Mouse (Mus musculus) left cerebral cortex, postnatal 10 days (tissue): ENCODE results near the gene Ube2t. TPM values are rescaled to one million over a fixed set of nuclear protein-coding genes. Genes with fewer than 3 reads are reported as not detected.
A peak's percentile ranks its signal among the peaks of the same experiment; 100 is the strongest.

Experiments used
- DNase-seq, 2 experiments: peaks; one replicate each; pipeline ENCODE4 v3.0.0; 2021 to 2022; ENCODE audit warnings: low spot score in 2 of 2, mixed read lengths in 1 of 2; ENCODE audit errors: extremely low spot score in 1 of 2
- intact Hi-C: fragments of 180-260 bp; cut with DNase I; formaldehyde crosslinking; loops from one replicate; pipeline ENCODE4 v1.15.1; 2025
- total RNA-seq, 2 experiments: library from RNA; stranded (reverse); gene quantifications; 2 replicates each; pipeline ENCODE4 v1.2.3; 2021

Ube2t gene
- total RNA-seq, 2 experiments from 2014 or later: 2.9 to 3.7 TPM

DNA sequence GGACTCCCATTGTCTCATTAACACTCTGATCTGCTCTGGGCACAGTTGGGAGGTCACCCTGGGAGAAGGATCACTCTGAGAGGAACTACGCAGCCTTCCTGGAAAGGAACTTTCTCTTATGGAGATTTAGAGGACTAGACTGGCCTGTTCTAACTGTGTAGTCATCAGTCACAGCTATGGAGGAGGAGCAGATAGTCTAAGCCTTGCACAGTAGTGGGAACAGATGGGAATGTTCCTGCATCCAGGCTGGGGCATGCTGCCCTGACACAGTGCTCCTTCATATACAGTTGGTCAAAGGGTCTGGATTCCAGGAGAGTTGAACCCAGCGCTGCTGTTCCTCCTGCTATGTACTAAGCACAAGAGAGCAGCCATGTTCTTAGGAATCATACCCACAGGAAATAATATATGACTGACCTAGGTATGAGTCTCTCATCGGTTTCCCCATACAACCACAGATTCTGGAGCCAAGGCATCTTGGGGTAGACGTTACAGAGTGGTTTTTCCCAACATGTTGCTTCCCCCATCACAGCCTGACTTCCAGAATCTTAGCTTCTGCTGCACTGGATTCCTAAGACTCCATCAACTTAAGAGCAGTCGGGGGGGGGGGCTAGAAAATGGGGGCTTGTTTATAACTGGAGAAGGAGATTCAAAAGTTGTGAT, 58.0 kb downstream of the Ube2t start:
- intact Hi-C loops: no loop called here
- no peak for DNase-seq

DNA sequence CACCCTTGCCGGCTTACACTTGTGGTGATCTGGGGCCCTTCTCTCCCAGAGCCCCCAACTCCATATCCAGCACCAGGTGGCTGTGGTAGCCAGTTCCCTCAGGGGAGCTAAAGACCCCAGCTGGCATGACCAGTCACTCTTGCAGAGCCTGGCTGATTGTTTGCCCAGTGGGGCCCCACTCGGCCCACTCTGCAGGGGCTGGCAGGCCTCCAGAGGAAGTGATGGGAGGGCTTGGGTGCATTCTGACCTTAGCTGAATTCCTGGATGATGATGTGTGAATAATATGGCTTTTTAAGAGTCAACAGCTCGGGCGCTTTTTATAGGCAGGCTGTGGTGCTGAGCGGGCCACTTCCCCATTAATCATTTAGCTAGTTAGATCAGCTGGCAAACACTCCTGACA, 58.6 kb downstream of the Ube2t start:
- intact Hi-C loops: no loop called here
- peak in 1 of 2 experiments; percentile 64 for DNase-seq

DNA sequence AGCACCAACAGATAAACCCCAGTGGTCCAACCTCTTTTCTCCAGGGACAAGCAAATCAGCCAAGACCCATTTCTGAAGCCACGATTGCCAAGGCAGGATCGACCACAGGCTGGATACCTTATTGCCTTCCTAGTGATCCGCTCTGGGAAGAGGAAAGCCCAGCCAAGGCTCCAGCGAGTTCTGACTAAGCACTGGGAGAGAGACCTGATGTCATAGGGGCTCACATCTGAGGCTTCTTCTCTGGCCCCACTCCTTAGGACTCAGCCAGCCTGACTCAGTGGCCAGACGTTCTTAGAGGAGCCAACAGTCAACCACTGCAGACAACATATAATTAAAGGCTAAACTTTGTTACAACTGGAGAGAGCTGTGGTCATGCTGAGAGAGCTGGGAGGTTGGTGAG, 59.6 kb downstream of the Ube2t start:
- intact Hi-C loops: no loop called here
- DNase-seq: no peak

DNA sequence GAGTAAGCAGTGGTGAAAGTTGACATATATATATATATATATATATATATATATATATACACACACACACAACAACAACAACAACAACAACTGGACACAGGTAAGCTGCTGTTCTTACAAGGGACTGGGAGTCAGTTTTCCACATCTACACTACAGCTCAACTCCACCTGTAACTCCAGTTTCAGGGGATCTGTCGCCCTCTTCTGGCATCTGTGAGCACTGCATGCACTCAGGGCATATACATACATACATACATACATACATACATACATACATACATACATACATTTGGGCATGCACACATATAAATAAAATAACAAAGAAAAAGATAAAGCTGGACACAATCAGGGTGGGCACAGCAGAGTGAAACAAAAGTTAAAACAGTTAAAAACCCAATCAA, 61.2 kb downstream of the Ube2t start:
- intact Hi-C loops: no loop called here
- DNase-seq: no peak

Other genes with a start within 250 kb of the Ube2t start
- 10 to 100 TPM; 75.4 to 78.5 TPM for gene Ppp1r12b, start 6.6 kb upstream of the Ube2t start, total RNA-seq
- 1 to 10 TPM; 2.6 to 3.1 TPM for gene Lgr6, start 142.7 kb downstream of the Ube2t start, total RNA-seq
- gene Ptpn7, start 170.1 kb downstream of the Ube2t start, total RNA-seq: under 1 TPM in 1 of 2 experiments, not detected in 1; 0.22 TPM
- gene Arl8a, start 184.3 kb downstream of the Ube2t start, total RNA-seq: 100 to 1,000 TPM; 418 to 439 TPM
- 10 to 100 TPM; 99.0 to 99.3 TPM for gene Gpr37l1, start 205.1 kb downstream of the Ube2t start, total RNA-seq